Mouse (Mus musculus): ENCODE data around the gene 4921511C20Rik. TPM values are rescaled to one million over a fixed set of nuclear protein-coding genes. Genes with fewer than 3 reads are reported as not detected.

4921511C20Rik gene
- total RNA-seq (2023): not detected

GRCm38 (mm10) chrX:127393993-127394392 lies at the start of gene 4921511C20Rik:
Gene 4921511C20Rik (plus strand): TSS chrX:127394293.

Measured in monocyte, adult 59 days (primary cell).